Mouse (Mus musculus): Measurements from ENCODE around the gene Hist1h2be. TPM values are rescaled to one million over a fixed set of nuclear protein-coding genes. Genes with fewer than 3 reads are reported as not detected.
"Not testable (repeated sequence)": the region's sequence is repeated elsewhere in the genome, so short reads cannot be mapped to it uniquely, and the experiment has no call there.

Gene Hist1h2be
- polyA plus RNA-seq, 1 experiment from 2014 or later = 2.6 TPM

GRCm38 (mm10) chr13:23609209-23609608, 11.7 kb downstream of the Hist1h2be start:
- H3K27me3 ChIP-seq = no peaks in the 10 kb centered on the region
- no peaks in the 10 kb centered on the region for H3K36me3 ChIP-seq (ENCODE audit: poor library complexity, severe bottlenecking)
- ATAC-seq = no peak
- H3K9me3 ChIP-seq (replicated peaks) = no peaks in the 10 kb centered on the region
- no peak overlapping the region for H3K9ac ChIP-seq
- H3K4me2 ChIP-seq = no peak overlapping the region
- WGBS = 92% methylated on average over 4 of the region's 4 CpGs
- no peaks in the 10 kb centered on the region for H3K4me1 ChIP-seq
- no peak overlapping the region for H3K27ac ChIP-seq
- no peak overlapping the region for H3K4me3 ChIP-seq

GRCm38 (mm10) chr13:23605052-23605451, 15.9 kb downstream of the Hist1h2be start:
- Histone ChIP-seq H3K4me1 (no peaks in the 10 kb centered on the region), H3K27me3 (no peaks in the 10 kb centered on the region), H3K4me3 (no peak overlapping the region), H3K9me3 (replicated peaks) (no peaks in the 10 kb centered on the region), H3K36me3 (ENCODE audit: poor library complexity, severe bottlenecking) (no peaks in the 10 kb centered on the region), H3K4me2 (no peak overlapping the region), H3K9ac (no peak overlapping the region), H3K27ac (no peak overlapping the region)
- WGBS = 89% methylated on average over 3 of the region's 3 CpGs
- no peak for ATAC-seq

GRCm38 (mm10) chr13:23604452-23604851, 16.5 kb downstream of the Hist1h2be start:
- Histone ChIP-seq H3K4me3 (no peak overlapping the region), H3K27me3 (no peaks in the 10 kb centered on the region), H3K4me1 (no peaks in the 10 kb centered on the region), H3K4me2 (no peak overlapping the region), H3K9ac (no peak overlapping the region), H3K27ac (no peak overlapping the region), H3K36me3 (ENCODE audit: poor library complexity, severe bottlenecking) (no peaks in the 10 kb centered on the region), H3K9me3 (replicated peaks) (no peaks in the 10 kb centered on the region)
- WGBS = 91% methylated on average over 3 of the region's 3 CpGs
- no peak for ATAC-seq

GRCm38 (mm10) chr13:23603182-23603699, 17.7 kb downstream of the Hist1h2be start:
- H3K4me2 ChIP-seq = no peak overlapping the region
- H3K9me3 ChIP-seq (replicated peaks) = no peaks in the 10 kb centered on the region
- no peak overlapping the region for H3K4me3 ChIP-seq
- 86% methylated on average over 7 of the region's 7 CpGs for WGBS
- H3K27ac ChIP-seq = no peak overlapping the region
- ATAC-seq = no peak
- no peaks in the 10 kb centered on the region for H3K27me3 ChIP-seq
- H3K36me3 ChIP-seq (ENCODE audit: poor library complexity, severe bottlenecking) = no peaks in the 10 kb centered on the region
- H3K4me1 ChIP-seq = no peaks in the 10 kb centered on the region
- no peak overlapping the region for H3K9ac ChIP-seq

GRCm38 (mm10) chr13:23597957-23598356, 23.0 kb downstream of the Hist1h2be start:
- no peaks in the 10 kb centered on the region for H3K9me3 ChIP-seq (replicated peaks)
- no peak overlapping the region for H3K4me2 ChIP-seq
- H3K4me1 ChIP-seq = no peaks in the 10 kb centered on the region
- H3K9ac ChIP-seq = no peak overlapping the region
- H3K27me3 ChIP-seq = no peaks in the 10 kb centered on the region
- 0 out of 2 replicates have a peak, but pooled peaks have one; percentile 30 for ATAC-seq
- no peak overlapping the region for H3K4me3 ChIP-seq
- no peak overlapping the region for H3K27ac ChIP-seq
- no peaks in the 10 kb centered on the region for H3K36me3 ChIP-seq (ENCODE audit: poor library complexity, severe bottlenecking)
- 7% methylated on average over 9 of the region's 9 CpGs for WGBS

- Histone ChIP-seq H3K27ac (no peak overlapping the region), H3K9ac (no peak overlapping the region), H3K4me3 (no peak overlapping the region), H3K9me3 (replicated peaks) (no peaks in the 10 kb centered on the region), H3K4me1 (no peaks in the 10 kb centered on the region), H3K36me3 (ENCODE audit: poor library complexity, severe bottlenecking) (no peaks in the 10 kb centered on the region), H3K27me3 (no peaks in the 10 kb centered on the region), H3K4me2 (no peak overlapping the region)
- WGBS = 84% methylated on average over 7 of the region's 7 CpGs
- ATAC-seq = no peak
Measured at GRCm38 (mm10) chr13:23595622-23596372, 25.1 kb downstream of the Hist1h2be start.

GRCm38 (mm10) chr13:23595185-23595584, 25.7 kb downstream of the Hist1h2be start:
- Histone ChIP-seq H3K4me2 (no peak overlapping the region), H3K4me3 (no peak overlapping the region), H3K36me3 (ENCODE audit: poor library complexity, severe bottlenecking) (no peaks in the 10 kb centered on the region), H3K27me3 (no peaks in the 10 kb centered on the region), H3K4me1 (no peaks in the 10 kb centered on the region), H3K9ac (no peak overlapping the region), H3K9me3 (replicated peaks) (no peaks in the 10 kb centered on the region), H3K27ac (no peak overlapping the region)
- no peak for ATAC-seq
- WGBS = 85% methylated on average over 2 of the region's 2 CpGs

GRCm38 (mm10) chr13:23593051-23593770, 27.7 kb downstream of the Hist1h2be start:
- Histone ChIP-seq H3K9me3 (replicated peaks) (no peaks in the 10 kb centered on the region), H3K4me3 (no peak overlapping the region), H3K9ac (no peak overlapping the region), H3K4me2 (no peak overlapping the region), H3K4me1 (no peaks in the 10 kb centered on the region), H3K27me3 (no peaks in the 10 kb centered on the region), H3K27ac (no peak overlapping the region), H3K36me3 (ENCODE audit: poor library complexity, severe bottlenecking) (no peaks in the 10 kb centered on the region)
- ATAC-seq = no peak
- 90% methylated on average over 5 of the region's 5 CpGs for WGBS

- H3K4me3 ChIP-seq = no peak overlapping the region
- 91% methylated on average over 7 of the region's 7 CpGs for WGBS
- no peaks in the 10 kb centered on the region for H3K36me3 ChIP-seq (ENCODE audit: poor library complexity, severe bottlenecking)
- H3K9ac ChIP-seq = no peak overlapping the region
- no peak for ATAC-seq
- no peaks in the 10 kb centered on the region for H3K4me1 ChIP-seq
- H3K9me3 ChIP-seq (replicated peaks) = no peaks in the 10 kb centered on the region
- H3K27ac ChIP-seq = no peak overlapping the region
- H3K27me3 ChIP-seq = no peaks in the 10 kb centered on the region
- H3K4me2 ChIP-seq = no peak overlapping the region
Measured at GRCm38 (mm10) chr13:23592614-23593013, 28.3 kb downstream of the Hist1h2be start.

GRCm38 (mm10) chr13:23591886-23592285, 29.0 kb downstream of the Hist1h2be start:
- not testable (repeated sequence) for H3K36me3 ChIP-seq (ENCODE audit: poor library complexity, severe bottlenecking); H3K9me3 ChIP-seq (replicated peaks); H3K4me2 ChIP-seq; H3K9ac ChIP-seq; H3K27me3 ChIP-seq; H3K27ac ChIP-seq; ATAC-seq; H3K4me1 ChIP-seq; H3K4me3 ChIP-seq
- WGBS = 95% methylated on average over 7 of the region's 7 CpGs

GRCm38 (mm10) chr13:23591206-23591605, 29.7 kb downstream of the Hist1h2be start:
- Histone ChIP-seq H3K9me3 (replicated peaks) (no peaks in the 10 kb centered on the region), H3K4me1 (peaks cover 9% of the 10 kb centered on the region; the same call in 1 of the 2 replicates), H3K27ac (no peak overlapping the region), H3K36me3 (ENCODE audit: poor library complexity, severe bottlenecking) (no peaks in the 10 kb centered on the region), H3K4me2 (no peak overlapping the region), H3K9ac (no peak overlapping the region), H3K27me3 (no peaks in the 10 kb centered on the region), H3K4me3 (no peak overlapping the region)
- WGBS = 96% methylated on average over 7 of the region's 7 CpGs
- no peak for ATAC-seq

GRCm38 (mm10) chr13:23586940-23587225, 34.0 kb downstream of the Hist1h2be start:
- Histone ChIP-seq H3K4me3 (peak overlapping the region; percentile 50), H3K27ac (peak overlapping the region; percentile 93), H3K4me2 (peak overlapping the region; percentile 76), H3K4me1 (peaks cover 39% of the 10 kb centered on the region), H3K36me3 (ENCODE audit: poor library complexity, severe bottlenecking) (no peaks in the 10 kb centered on the region), H3K9me3 (replicated peaks) (no peaks in the 10 kb centered on the region), H3K9ac (peak overlapping the region; percentile 64), H3K27me3 (no peaks in the 10 kb centered on the region)
- 4% methylated on average over 1 of the region's 1 CpGs for WGBS
- ATAC-seq = no peak
